22 mouse cellular contexts compared by ENCODE assay signal in genomic region chr7:37089726-37090125, GRCm38 (mm10).
"Had no signal": no experiment of that assay in that cellular context is flagged by ENCODE, and none has a peak within 500 bp of the region (broad histone marks: within the 10 kb centered on the region; RNA-seq: fewer than 3 reads in every experiment).

No protein-coding gene starts in this region.

- ATAC-seq: hindbrain, embryonic 16.5 days; hindbrain, postnatal 0 days; inflammation-experienced regulatory T-cells, adult 6 months; intestine, embryonic 15.5 days; intestine, embryonic 16.5 days; intestine, postnatal 0 days had no signal

- DNase-seq: heart, postnatal 10 days; heart, postnatal 14 days; heart, postnatal 36 days; heart, postnatal 4 days; kidney, adult 11 months; kidney, adult 18-20 months; kidney, adult 2 months; kidney, adult 8-10 months; kidney, adult 9 months; kidney, postnatal 10 days; kidney, postnatal 14 days; kidney, postnatal 25 days; kidney, postnatal 36 days; kidney, postnatal 4 days; layer of hippocampus, adult 9-11 months; layer of hippocampus, postnatal 36 days had no signal
